24 mouse cellular contexts compared by ENCODE assay signal in genomic region chr16:95712121-95712520, GRCm38 (mm10).
"Had no signal": no experiment of that assay in that cellular context is flagged by ENCODE, and none has a peak within 500 bp of the region (broad histone marks: within the 10 kb centered on the region; RNA-seq: fewer than 3 reads in every experiment).

No protein-coding gene starts in this region.

- H3K27ac ChIP-seq: hindbrain, embryonic 13.5 days; hindbrain, embryonic 15.5 days; hindbrain, postnatal 0 days; kidney, embryonic 15.5 days; kidney, postnatal 0 days; limb, embryonic 13.5 days; limb, embryonic 15.5 days; liver, embryonic 13.5 days had no signal

- H3K4me3 ChIP-seq: heart, embryonic 12.5 days; hindbrain, embryonic 13.5 days; hindbrain, embryonic 15.5 days; kidney, embryonic 15.5 days; limb, embryonic 13.5 days; limb, embryonic 15.5 days; liver, embryonic 13.5 days had no signal

- H3K9me3 ChIP-seq: heart, embryonic 12.5 days; hindbrain, embryonic 13.5 days; hindbrain, embryonic 15.5 days; kidney, embryonic 15.5 days; limb, embryonic 13.5 days; limb, embryonic 15.5 days; liver, embryonic 13.5 days had no signal

- H3K9ac ChIP-seq: forebrain, postnatal 0 days; heart, embryonic 12.5 days; hindbrain, embryonic 13.5 days; hindbrain, embryonic 15.5 days; kidney, embryonic 15.5 days; limb, embryonic 13.5 days; limb, embryonic 15.5 days; liver, embryonic 13.5 days had no signal

- DNase-seq: forebrain, postnatal 0 days; gastrocnemius, postnatal 14 days; gastrocnemius, postnatal 36 days; heart, adult 18-20 months; heart, postnatal 14 days; heart, postnatal 36 days; kidney, adult 11 months; kidney, adult 2 months; kidney, adult 9 months; kidney, postnatal 14 days; kidney, postnatal 36 days; layer of hippocampus, adult 9-11 months; layer of hippocampus, postnatal 36 days; left cerebral cortex, postnatal 4 days; liver, embryonic 13.5 days had no signal

- ATAC-seq: forebrain, postnatal 0 days; hindbrain, postnatal 0 days; intestine, embryonic 16.5 days had no signal

- H3K4me2 ChIP-seq: heart, embryonic 12.5 days; hindbrain, embryonic 13.5 days; hindbrain, embryonic 15.5 days; kidney, embryonic 15.5 days; limb, embryonic 13.5 days; limb, embryonic 15.5 days; liver, embryonic 13.5 days had no signal

- H3K4me1 ChIP-seq: hindbrain, embryonic 13.5 days; hindbrain, embryonic 15.5 days had no signal

- H3K27me3 ChIP-seq: heart, embryonic 12.5 days; hindbrain, embryonic 13.5 days; hindbrain, embryonic 15.5 days; kidney, embryonic 15.5 days; limb, embryonic 13.5 days; limb, embryonic 15.5 days; liver, embryonic 13.5 days had no signal
